Mouse (Mus musculus) heart, embryonic 13.5 days (tissue): ENCODE measurements around the gene Nfatc3. TPM values are rescaled to one million over a fixed set of nuclear protein-coding genes. Genes with fewer than 3 reads are reported as not detected.
A peak's percentile ranks its signal among the peaks of the same experiment; 100 is the strongest.

ENCODE experiments used
- ATAC-seq: fragments of 200-750 bp; cut with Nextera tagmentation; 2 replicates; pipeline ENCODE4 v1.8.0; 2017; ENCODE audit warnings: moderate TSS enrichment; ENCODE audit not compliant: insufficient number of reproducible peaks, low FRiP score, low TSS enrichment; ENCODE audit errors: extremely low read depth
- H3K27ac ChIP-seq: fragments of 300-500 bp; sonication (generic); replicated peaks from 2 replicates; pipeline ENCODE4 v1.5.1; 2015; ENCODE audit warnings: moderate library complexity, mild to moderate bottlenecking, inconsistent platforms
- H3K27me3 ChIP-seq: fragments of 300-500 bp; sonication (generic); replicated peaks from 2 replicates; pipeline ENCODE4 v1.6.1; 2015; ENCODE audit warnings: mild to moderate bottlenecking, inconsistent platforms
- H3K36me3 ChIP-seq: fragments of 300-500 bp; sonication (generic); 2 replicates; pipeline ENCODE4 v1.6.1; 2015; ENCODE audit warnings: mild to moderate bottlenecking, inconsistent platforms
- H3K4me1 ChIP-seq: fragments of 300-500 bp; sonication (generic); 2 replicates; pipeline ENCODE4 v1.6.1; 2015; ENCODE audit warnings: inconsistent platforms
- H3K4me2 ChIP-seq: fragments of 300-500 bp; sonication (generic); 2 replicates; pipeline ENCODE4 v1.6.1; 2015; ENCODE audit warnings: inconsistent platforms, mild to moderate bottlenecking, moderate library complexity
- H3K4me3 ChIP-seq: fragments of 300-500 bp; sonication (generic); 2 replicates; pipeline ENCODE4 v1.5.1; 2015; ENCODE audit warnings: moderate library complexity, mild to moderate bottlenecking, inconsistent platforms
- H3K9ac ChIP-seq: fragments of 300-500 bp; sonication (generic); 2 replicates; pipeline ENCODE4 v1.6.1; 2015; ENCODE audit warnings: inconsistent platforms, mild to moderate bottlenecking, moderate library complexity
- H3K9me3 ChIP-seq: fragments of 300-500 bp; sonication (generic); 2 replicates; pipeline ENCODE4 v1.6.1; 2016; ENCODE audit warnings: inconsistent platforms
- WGBS: fragments of 180-500 bp; shearing (Covaris S2); methylation state at CpG from one replicate; pipeline ENCODE4 v1.1.7; 2015; ENCODE audit warnings: mixed read lengths; 5-methylcytosine and 5-hydroxymethylcytosine counted together
- polyA plus RNA-seq: library from polyadenylated mRNA; unstranded; fragments of >200 nt; fragmentation: Nextera tagmentation; extraction: Ambion mirVana; gene quantifications from 2 replicates; pipeline ENCODE4 v1.2.1, GENCODE M21; 2015

Gene Nfatc3
- polyA plus RNA-seq, 1 experiment from 2014 or later: 3.4 TPM

DNA sequence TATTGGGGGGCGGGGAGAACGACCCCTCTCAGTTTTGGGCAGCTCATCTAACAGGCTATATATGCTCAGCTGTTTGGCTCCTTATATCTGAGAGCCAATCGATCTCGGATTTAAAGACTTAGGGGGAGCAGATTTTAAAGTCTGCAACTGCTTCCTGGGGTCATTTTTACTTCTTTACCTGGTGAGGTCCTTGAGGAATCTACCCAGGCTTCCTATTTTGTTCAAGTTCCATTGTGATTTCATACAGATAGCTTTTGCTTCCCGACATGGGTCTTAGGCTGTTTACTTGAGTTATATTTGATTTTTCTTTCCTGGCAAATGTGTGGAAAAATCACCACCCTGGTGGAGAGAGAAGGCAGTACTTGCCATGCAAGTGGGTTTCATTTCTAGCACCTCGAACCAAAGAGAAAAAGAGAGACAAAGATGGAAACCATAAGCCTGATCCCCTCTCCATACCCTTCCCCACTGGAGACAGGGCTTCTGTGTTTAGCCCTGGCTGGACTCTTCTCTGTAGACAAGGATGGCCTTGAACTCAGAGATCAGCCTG is 111.4 kb downstream of the Nfatc3 start:
- H3K4me3 ChIP-seq: peak overlapping the region; percentile 83
- H3K9me3 ChIP-seq: no peaks in the 10 kb centered on the region
- no peaks in the 10 kb centered on the region for H3K36me3 ChIP-seq
- peak overlapping the region; percentile 95 for H3K4me2 ChIP-seq
- peak overlapping the region; percentile 90; the same call in 1 of the 2 replicates for H3K27ac ChIP-seq
- H3K9ac ChIP-seq: peak overlapping the region; percentile 91
- WGBS: 34% methylated on average over 6 of the region's 6 CpGs
- ATAC-seq: no peak
- H3K4me1 ChIP-seq: peaks cover 26% of the 10 kb centered on the region
- no peaks in the 10 kb centered on the region for H3K27me3 ChIP-seq

GRCm38 (mm10) chr8:106173566-106173965 is 114.9 kb downstream of the Nfatc3 start:
- Histone ChIP-seq H3K9me3 (no peaks in the 10 kb centered on the region), H3K4me2 (no peak overlapping the region), H3K27ac (no peak overlapping the region), H3K36me3 (no peaks in the 10 kb centered on the region), H3K4me3 (no peak overlapping the region), H3K27me3 (no peaks in the 10 kb centered on the region), H3K4me1 (peaks cover 23% of the 10 kb centered on the region), H3K9ac (no peak overlapping the region)
- ATAC-seq: no peak
- 76% methylated on average over 3 of the region's 3 CpGs for WGBS

DNA sequence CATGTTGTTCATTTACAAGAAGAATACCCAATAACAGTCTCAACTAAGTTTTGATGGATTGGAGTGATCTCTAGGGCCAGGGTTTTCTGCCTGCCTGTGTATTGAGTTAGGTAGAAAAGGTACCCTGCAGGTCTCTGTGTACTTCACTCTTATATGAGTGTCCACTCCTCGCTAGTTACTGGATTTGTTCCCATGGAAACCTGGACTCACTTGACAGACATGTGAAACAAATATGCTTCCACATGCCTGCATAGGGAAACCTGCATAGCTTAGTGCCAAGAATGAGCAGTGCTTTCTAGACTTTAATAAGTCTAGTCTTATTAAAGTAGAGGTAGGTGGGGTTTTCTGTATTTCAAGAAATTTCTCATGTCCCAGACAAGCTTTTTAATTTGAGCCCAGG is 118.3 kb downstream of the Nfatc3 start:
- no peaks in the 10 kb centered on the region for H3K27me3 ChIP-seq
- H3K4me2 ChIP-seq: no peak overlapping the region
- no peaks in the 10 kb centered on the region for H3K9me3 ChIP-seq
- no peak overlapping the region for H3K9ac ChIP-seq
- H3K4me3 ChIP-seq: no peak overlapping the region
- WGBS: 25% methylated on average over 1 of the region's 1 CpGs
- no peak for ATAC-seq
- no peak overlapping the region for H3K27ac ChIP-seq
- peaks cover 11% of the 10 kb centered on the region for H3K36me3 ChIP-seq
- peaks cover 14% of the 10 kb centered on the region for H3K4me1 ChIP-seq

DNA sequence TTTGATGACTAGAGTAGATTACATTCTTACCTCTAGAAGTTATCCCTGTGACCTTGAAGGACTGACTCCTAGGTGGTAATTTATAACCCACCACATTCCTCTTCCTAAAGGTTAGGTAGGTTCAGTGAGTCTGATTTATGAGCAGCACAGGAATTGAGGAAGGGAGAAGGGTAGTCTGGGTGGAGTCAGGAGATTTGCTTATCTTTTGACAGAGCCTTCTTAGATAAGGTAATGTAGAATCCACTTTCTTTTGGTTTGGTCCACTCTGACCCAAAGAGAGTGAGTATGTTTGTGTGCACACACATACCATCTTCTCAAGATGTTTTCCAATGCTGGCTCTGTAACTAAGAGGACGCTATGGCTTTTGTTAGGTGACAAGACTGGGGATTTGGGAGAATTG is 119.0 kb downstream of the Nfatc3 start:
- H3K27ac ChIP-seq: no peak overlapping the region
- ATAC-seq: no peak
- no peaks in the 10 kb centered on the region for H3K9me3 ChIP-seq

DNA sequence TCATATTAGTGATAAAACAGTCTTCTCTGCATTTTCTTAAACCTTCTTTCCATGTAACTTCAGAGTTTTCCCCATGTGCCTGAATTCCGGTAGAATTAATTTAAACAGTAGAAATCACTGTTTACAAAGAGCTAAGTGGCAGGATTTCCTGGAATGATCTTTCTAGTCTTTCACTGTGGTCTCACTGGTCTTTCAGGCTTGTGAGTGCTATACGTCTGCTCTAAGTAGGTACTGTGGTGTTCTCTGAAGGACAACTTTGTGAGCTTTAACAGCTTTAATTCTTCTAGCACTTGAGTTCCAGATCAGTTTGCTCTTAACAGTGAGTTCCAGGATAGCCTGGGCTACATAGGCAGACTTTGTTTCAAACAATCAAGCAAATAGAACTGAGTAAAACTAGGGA is 119.8 kb downstream of the Nfatc3 start:
- Histone ChIP-seq H3K9ac (no peak overlapping the region), H3K4me2 (no peak overlapping the region), H3K4me3 (no peak overlapping the region), H3K36me3 (peaks cover 18% of the 10 kb centered on the region), H3K4me1 (peaks cover 14% of the 10 kb centered on the region), H3K27me3 (no peaks in the 10 kb centered on the region), H3K27ac (no peak overlapping the region), H3K9me3 (no peaks in the 10 kb centered on the region)
- ATAC-seq: no peak
- WGBS: 63% methylated on average over 2 of the region's 2 CpGs

More for the DNA sequence above, 119.0 kb downstream of the Nfatc3 start:
- peaks cover 14% of the 10 kb centered on the region for H3K4me1 ChIP-seq
- H3K27me3 ChIP-seq: no peaks in the 10 kb centered on the region
- H3K4me3 ChIP-seq: no peak overlapping the region
- peaks cover 17% of the 10 kb centered on the region for H3K36me3 ChIP-seq
- no peak overlapping the region for H3K4me2 ChIP-seq
- 0 out of 2 replicates have a peak overlapping the region, but pooled peaks have one; percentile 10 for H3K9ac ChIP-seq
- 62% methylated on average over 1 of the region's 1 CpGs for WGBS

Other genes with a start within 250 kb of the Nfatc3 start
- 9.2 and 9.8 TPM in 2 replicates for gene Ranbp10, start 231.5 kb upstream of the Nfatc3 start, polyA plus RNA-seq
- 0.19 TPM in 1 of 2 replicates, not detected in the other for gene Tsnaxip1, start 231.1 kb upstream of the Nfatc3 start, polyA plus RNA-seq
- 37.1 and 40.5 TPM in 2 replicates for gene Cenpt, start 205.6 kb upstream of the Nfatc3 start, polyA plus RNA-seq
- gene Thap11, start 203.7 kb upstream of the Nfatc3 start, polyA plus RNA-seq: 44.8 and 47.1 TPM in 2 replicates
- 177 and 212 TPM in 2 replicates for gene Nutf2, start 198.3 kb upstream of the Nfatc3 start, polyA plus RNA-seq
- gene Edc4, start 178.0 kb upstream of the Nfatc3 start, polyA plus RNA-seq: 28.9 and 30.6 TPM in 2 replicates
- gene Nrn1l, start 165.3 kb upstream of the Nfatc3 start, polyA plus RNA-seq: 0.52 and 0.88 TPM in 2 replicates
- 23.6 and 24.6 TPM in 2 replicates for gene Pskh1, start 158.4 kb upstream of the Nfatc3 start, polyA plus RNA-seq
- gene Ctrl, start 125.0 kb upstream of the Nfatc3 start, polyA plus RNA-seq: 0.74 and 1.1 TPM in 2 replicates
- gene Psmb10, start 120.4 kb upstream of the Nfatc3 start, polyA plus RNA-seq: 51.9 and 61.3 TPM in 2 replicates
- gene Lcat, start 115.5 kb upstream of the Nfatc3 start, polyA plus RNA-seq: 1.5 and 3.0 TPM in 2 replicates
- gene Slc12a4, start 92.7 kb upstream of the Nfatc3 start, polyA plus RNA-seq: 37.7 and 39.4 TPM in 2 replicates
- gene Dpep3, start 79.4 kb upstream of the Nfatc3 start, polyA plus RNA-seq: not detected in 2 replicates
- 16.4 and 16.7 TPM in 2 replicates for gene Dus2, start 67.5 kb upstream of the Nfatc3 start, polyA plus RNA-seq
- 0.22 and 0.35 TPM in 2 replicates for gene Dpep2nb, start 52.9 kb upstream of the Nfatc3 start, polyA plus RNA-seq
- gene Ddx28, start 47.0 kb upstream of the Nfatc3 start, polyA plus RNA-seq: 12.2 and 12.5 TPM in 2 replicates
- 1.7 and 2.4 TPM in 2 replicates for gene Esrp2, start 78.1 kb downstream of the Nfatc3 start, polyA plus RNA-seq
- gene Pla2g15, start 91.6 kb downstream of the Nfatc3 start, polyA plus RNA-seq: 8.4 and 9.5 TPM in 2 replicates
- gene Slc7a6, start 110.0 kb downstream of the Nfatc3 start, polyA plus RNA-seq: 31.9 and 37.6 TPM in 2 replicates
- gene Slc7a6os, start 152.1 kb downstream of the Nfatc3 start, polyA plus RNA-seq: 20.2 and 22.7 TPM in 2 replicates
- 35.7 and 36.6 TPM in 2 replicates for gene Prmt7, start 152.1 kb downstream of the Nfatc3 start, polyA plus RNA-seq